Mouse (Mus musculus): ENCODE results near the gene Whrn.

DNA sequence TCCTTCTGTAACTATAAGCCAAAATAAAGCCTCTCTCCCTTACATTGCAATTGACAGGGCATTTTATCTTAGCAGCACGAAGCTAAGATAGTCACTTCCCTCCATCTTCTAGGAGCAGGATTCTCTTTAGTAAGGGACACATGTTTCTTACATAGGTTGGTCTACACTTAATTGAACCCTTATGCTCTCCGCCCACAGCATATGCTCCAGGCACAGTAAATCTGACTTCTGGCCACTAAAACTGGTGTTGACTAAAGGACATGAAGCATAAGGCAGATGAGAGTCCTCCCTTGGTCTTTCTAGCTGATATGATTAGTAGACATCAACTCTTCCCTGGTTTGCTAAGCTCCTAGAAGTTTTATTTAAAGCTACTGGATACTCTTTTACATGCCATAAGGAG, 17.1 kb upstream of the Whrn start:
- TF ChIP-seq POLR2A (IDR thresholded peaks at IDR 0.05; ENCODE audit: control insufficient read depth, low read depth, low read length) (no peak), CTCF (IDR thresholded peaks at IDR 0.05; ENCODE audit: control insufficient read depth, insufficient read depth, insufficient replicate concordance, low read depth, low read length) (no peak)
